Mouse (Mus musculus) small intestine, adult 2 months (tissue): ENCODE measurements at regions not wholly inside any gene's neighbourhood (a gene's known extent, or its start where the extent isn't known, plus 50 kb on each side); places are given as distances from the start of the nearest gene placed in this dataset.

Experiments used
- H3K27ac ChIP-seq: fragments of 200-500 bp; 2 replicates; pipeline ENCODE4 v1.5.1; 2012; ENCODE audit warnings: low read depth, low read length, control low read depth, inconsistent platforms; ENCODE audit not compliant: insufficient read depth
- H3K27me3 ChIP-seq: fragments of 200-500 bp; 2 replicates; pipeline ENCODE4 v1.6.1; 2012; ENCODE audit warnings: mild to moderate bottlenecking, moderate library complexity, low read length, inconsistent platforms; ENCODE audit not compliant: control insufficient read depth, insufficient read depth
- H3K36me3 ChIP-seq: fragments of 200-500 bp; 2 replicates; pipeline ENCODE4 v1.6.1; 2012; ENCODE audit warnings: mild to moderate bottlenecking, low read length, control low read depth, inconsistent platforms; ENCODE audit not compliant: control insufficient read depth, insufficient read depth
- H3K4me1 ChIP-seq: fragments of 200-500 bp; 2 replicates; pipeline ENCODE4 v1.6.1; 2012; ENCODE audit warnings: low read length, inconsistent platforms, mixed read lengths; ENCODE audit not compliant: control insufficient read depth, insufficient read depth, insufficient read length
- H3K4me3 ChIP-seq: fragments of 200-500 bp; 2 replicates; pipeline ENCODE4 v1.5.1; 2012; ENCODE audit warnings: low read depth, mild to moderate bottlenecking, control low read depth, inconsistent platforms, low read length, moderate library complexity
- CTCF ChIP-seq: fragments of 200-500 bp; IDR thresholded peaks from 2 replicates; pipeline ENCODE4 v1.5.1; 2012; ENCODE audit warnings: low read depth, mild to moderate bottlenecking, control low read depth, inconsistent platforms, low read length, moderate library complexity, mixed read lengths; ENCODE audit not compliant: insufficient replicate concordance, insufficient read length; ENCODE audit errors: extremely low read depth
- POLR2A ChIP-seq: fragments of 200-500 bp; IDR thresholded peaks from 2 replicates; pipeline ENCODE4 v1.6.1; 2012; ENCODE audit warnings: low read depth, mild to moderate bottlenecking, control low read depth, inconsistent platforms, low read length, moderate library complexity
- WGBS: fragments of 180-500 bp; shearing (Covaris S2); methylation state at CpG from one replicate; pipeline ENCODE4 v1.1.7; 2018; 5-methylcytosine and 5-hydroxymethylcytosine counted together

DNA sequence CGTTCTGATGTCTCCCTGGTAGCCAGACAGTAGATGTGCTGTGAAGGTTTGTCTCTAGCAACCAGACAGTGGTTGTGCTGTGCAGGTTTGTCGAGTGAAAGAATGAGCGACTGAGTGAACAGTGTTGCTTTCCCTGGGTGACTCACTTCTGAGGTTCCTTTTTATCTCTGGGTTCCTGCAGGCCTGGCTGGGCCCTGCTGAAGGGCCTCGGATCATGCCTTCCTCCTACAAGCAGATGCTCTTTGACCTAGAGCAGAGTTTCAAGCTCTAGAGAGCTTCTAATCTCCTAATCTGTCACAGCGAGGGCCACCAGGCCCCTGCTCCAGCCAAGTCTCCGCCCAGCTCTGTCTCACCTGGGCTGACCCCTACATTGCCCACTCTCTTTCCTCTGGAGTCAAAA lies 95.6 kb downstream of the Sall1 start:
- Histone ChIP-seq H3K4me1 (no peaks in the 10 kb centered on the region), H3K36me3 (no peaks in the 10 kb centered on the region), H3K4me3 (no peak overlapping the region), H3K27ac (no peak overlapping the region), H3K27me3 (no peaks in the 10 kb centered on the region)
- 47% methylated on average over 6 of the region's 6 CpGs for WGBS
- TF ChIP-seq CTCF, result no peak
- no peak for TF ChIP-seq POLR2A

DNA sequence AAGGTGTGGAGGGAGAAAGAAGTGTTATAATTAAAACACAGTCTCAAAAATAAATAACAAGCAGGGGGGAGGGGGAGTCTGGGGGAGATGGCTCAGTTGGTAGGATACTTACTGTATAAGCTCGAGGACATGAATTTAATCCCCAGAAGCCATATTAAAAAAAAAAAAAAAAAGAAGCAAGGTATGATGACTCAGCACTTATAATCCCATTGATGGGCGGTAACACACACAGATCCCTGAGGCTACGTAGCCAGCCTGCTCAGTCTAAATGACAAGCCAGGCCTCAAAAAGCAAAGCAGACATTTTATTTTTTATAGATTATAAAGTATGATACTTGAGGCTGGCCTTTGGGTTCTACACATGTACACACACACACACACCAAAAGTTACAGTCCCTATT lies 96.6 kb downstream of the Sall1 start:
- 65% methylated on average over 3 of the region's 3 CpGs for WGBS
- no peak for TF ChIP-seq CTCF
- TF ChIP-seq POLR2A, result no peak
- H3K36me3 ChIP-seq, result no peaks in the 10 kb centered on the region

DNA sequence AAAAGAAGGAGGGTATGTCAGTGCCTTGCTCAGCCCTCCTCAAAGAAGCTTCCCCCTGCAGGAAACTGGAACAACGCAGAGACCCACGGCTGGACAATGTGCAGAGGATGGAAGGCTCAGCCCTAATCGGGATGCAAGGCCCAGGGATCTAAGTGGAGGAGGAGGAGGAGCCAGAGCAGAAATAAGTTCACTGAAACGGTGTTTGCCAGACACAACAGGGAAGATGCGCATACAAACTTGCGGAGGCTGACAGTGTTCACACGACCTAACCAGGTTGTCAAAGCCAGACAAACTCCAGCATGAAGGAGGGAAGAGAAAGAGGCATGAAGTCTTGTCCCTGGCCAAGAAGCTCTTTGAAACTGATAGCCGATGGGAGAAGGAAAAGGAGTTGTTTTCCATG lies 98.3 kb downstream of the Sall1 start:
- Histone ChIP-seq H3K4me3 (no peak overlapping the region), H3K27me3 (no peaks in the 10 kb centered on the region), H3K27ac (no peak overlapping the region), H3K4me1 (no peaks in the 10 kb centered on the region), H3K36me3 (no peaks in the 10 kb centered on the region)
- no peak for TF ChIP-seq POLR2A
- TF ChIP-seq CTCF, result no peak
- WGBS, result 63% methylated on average over 8 of the region's 8 CpGs

More for the DNA sequence above, 96.6 kb downstream of the Sall1 start:
- Histone ChIP-seq H3K27ac (no peak overlapping the region), H3K4me3 (no peak overlapping the region), H3K27me3 (no peaks in the 10 kb centered on the region), H3K4me1 (no peaks in the 10 kb centered on the region)

- Histone ChIP-seq H3K4me1 (no peaks in the 10 kb centered on the region), H3K4me3 (no peak overlapping the region), H3K27me3 (no peaks in the 10 kb centered on the region), H3K27ac (no peak overlapping the region), H3K36me3 (no peaks in the 10 kb centered on the region)
- TF ChIP-seq CTCF (peak; percentile 42; the same call in 1 of the 2 replicates), POLR2A (no peak)
- WGBS, result 55% methylated on average over 4 of the region's 4 CpGs
Measured at GRCm38 (mm10) chr8:88944038-88944437, 99.9 kb downstream of the Sall1 start.

GRCm38 (mm10) chr8:88939071-88939746 lies 104.8 kb downstream of the Sall1 start:
- TF ChIP-seq POLR2A (no peak), CTCF (no peak)
- WGBS, result 34% methylated on average over 16 of the region's 16 CpGs
- H3K4me1 ChIP-seq, result no peaks in the 10 kb centered on the region
- H3K36me3 ChIP-seq, result no peaks in the 10 kb centered on the region
- no peak overlapping the region for H3K27ac ChIP-seq
- no peak overlapping the region for H3K4me3 ChIP-seq
- no peaks in the 10 kb centered on the region for H3K27me3 ChIP-seq

GRCm38 (mm10) chr8:88934708-88935107 lies 109.3 kb downstream of the Sall1 start:
- no peak for TF ChIP-seq POLR2A
- no peak for TF ChIP-seq CTCF
- Histone ChIP-seq H3K27ac (no peak overlapping the region), H3K36me3 (no peaks in the 10 kb centered on the region), H3K27me3 (no peaks in the 10 kb centered on the region), H3K4me1 (no peaks in the 10 kb centered on the region), H3K4me3 (no peak overlapping the region)
- 90% methylated on average over 5 of the region's 5 CpGs for WGBS

DNA sequence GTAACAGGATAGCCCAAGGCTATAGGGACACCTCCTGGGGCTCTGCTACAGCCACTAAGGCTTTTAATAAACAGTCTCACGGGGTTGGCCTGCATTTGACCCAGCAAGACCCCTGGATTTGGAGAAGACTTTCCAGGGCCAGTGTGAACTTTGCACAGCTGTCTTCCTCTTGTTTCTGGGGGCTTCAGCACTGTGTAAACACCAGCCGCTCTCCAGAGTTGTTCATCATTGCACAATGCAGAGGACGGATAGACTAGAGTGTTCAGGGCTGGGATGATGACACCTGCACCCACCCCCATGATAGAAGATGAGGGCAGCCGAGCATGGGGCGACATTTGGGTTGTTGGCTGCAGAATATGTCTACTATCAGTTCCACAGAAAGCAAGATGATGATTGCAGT lies 112.9 kb downstream of the Sall1 start:
- H3K36me3 ChIP-seq, result no peaks in the 10 kb centered on the region
- no peak overlapping the region for H3K4me3 ChIP-seq
- 63% methylated on average over 5 of the region's 5 CpGs for WGBS
- no peaks in the 10 kb centered on the region for H3K27me3 ChIP-seq
- no peak overlapping the region for H3K27ac ChIP-seq
- no peak for TF ChIP-seq CTCF
- no peak for TF ChIP-seq POLR2A
- no peaks in the 10 kb centered on the region for H3K4me1 ChIP-seq

DNA sequence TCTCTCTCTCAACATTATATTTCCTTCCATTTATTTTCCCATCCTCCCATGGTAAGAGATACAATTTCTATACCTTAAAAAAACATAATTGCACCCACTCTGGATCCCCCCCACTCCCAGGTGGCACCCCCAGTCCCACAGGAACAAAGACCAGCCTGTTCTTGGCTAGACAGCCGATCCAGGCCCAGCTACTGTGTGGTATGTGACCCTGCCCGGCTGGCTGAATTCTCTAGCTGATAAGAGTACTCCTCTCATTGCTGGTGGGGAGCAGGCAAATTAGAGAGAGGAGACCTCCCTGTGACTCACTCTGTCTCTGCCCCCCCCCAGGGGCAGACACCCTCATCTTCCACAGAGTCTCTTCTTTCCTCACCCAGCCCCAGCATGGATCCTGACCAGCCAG lies 113.6 kb downstream of the Sall1 start:
- TF ChIP-seq POLR2A (no peak), CTCF (no peak)
- Histone ChIP-seq H3K4me1 (no peaks in the 10 kb centered on the region), H3K27ac (no peak overlapping the region), H3K27me3 (no peaks in the 10 kb centered on the region), H3K36me3 (no peaks in the 10 kb centered on the region), H3K4me3 (no peak overlapping the region)
- WGBS, result 30% methylated on average over 2 of the region's 2 CpGs
